Mouse (Mus musculus): ENCODE results near the gene Nrde2.

- TF ChIP-seq CTCF (IDR thresholded peaks at IDR 0.05; ENCODE audit: extremely low read depth, insufficient read length, insufficient replicate concordance, low read depth, low read length) (no peak), POLR2A (IDR thresholded peaks at IDR 0.05; ENCODE audit: low read depth, low read length) (no peak)
Measured at GRCm38 (mm10) chr12:100135117-100135516, 24.3 kb downstream of the Nrde2 start.

Data from small intestine, adult 2 months (tissue).